Mouse (Mus musculus) heart, embryonic 15.5 days (tissue): Measurements from ENCODE around the gene Arid3c. TPM values are rescaled to one million over a fixed set of nuclear protein-coding genes. Genes with fewer than 3 reads are reported as not detected.

Source experiments
- ATAC-seq: fragments of 200-750 bp; cut with Nextera tagmentation; replicated peaks from 2 replicates; pipeline ENCODE4 v1.8.0; 2017; ENCODE audit warnings: low read depth, moderate TSS enrichment; ENCODE audit not compliant: insufficient number of reproducible peaks, insufficient read depth, low FRiP score
- H3K27ac ChIP-seq: fragments of 300-500 bp; sonication (generic); 2 replicates; pipeline ENCODE4 v1.5.1; 2015; ENCODE audit warnings: mild to moderate bottlenecking, inconsistent platforms
- H3K27me3 ChIP-seq: fragments of 300-500 bp; sonication (generic); 2 replicates; pipeline ENCODE4 v1.6.1; 2015; ENCODE audit warnings: inconsistent platforms
- H3K36me3 ChIP-seq: fragments of 300-500 bp; sonication (generic); 2 replicates; pipeline ENCODE4 v1.6.1; 2015; ENCODE audit warnings: mild to moderate bottlenecking, inconsistent platforms
- H3K4me1 ChIP-seq: fragments of 300-500 bp; sonication (generic); replicated peaks from 2 replicates; pipeline ENCODE4 v1.6.1; 2015; ENCODE audit warnings: inconsistent platforms
- H3K4me2 ChIP-seq: fragments of 300-500 bp; sonication (generic); 2 replicates; pipeline ENCODE4 v1.6.1; 2015; ENCODE audit warnings: inconsistent platforms, mild to moderate bottlenecking, moderate library complexity
- H3K4me3 ChIP-seq: fragments of 300-500 bp; sonication (generic); 2 replicates; pipeline ENCODE4 v1.5.1; 2015; ENCODE audit warnings: mild to moderate bottlenecking, inconsistent platforms
- H3K9ac ChIP-seq: fragments of 300-500 bp; sonication (generic); 2 replicates; pipeline ENCODE4 v1.6.1; 2015; ENCODE audit warnings: mild to moderate bottlenecking, inconsistent platforms
- H3K9me3 ChIP-seq: fragments of 300-500 bp; sonication (generic); replicated peaks from 2 replicates; pipeline ENCODE4 v1.6.1; 2016; ENCODE audit warnings: inconsistent platforms
- whole genome bisulfite sequencing: fragments of 180-500 bp; shearing (Covaris S2); methylation state at CpG from one replicate; pipeline ENCODE4 v1.1.7; 2015; ENCODE audit warnings: mixed read lengths; 5-methylcytosine and 5-hydroxymethylcytosine counted together
- polyA plus RNA-seq: library from polyadenylated mRNA; unstranded; fragments of >200 nt; fragmentation: Nextera tagmentation; extraction: Ambion mirVana; gene quantifications from 2 replicates; pipeline ENCODE4 v1.2.1, GENCODE M21; 2015

Arid3c gene
- polyA plus RNA-seq, 1 experiment from 2014 or later = not detected

DNA sequence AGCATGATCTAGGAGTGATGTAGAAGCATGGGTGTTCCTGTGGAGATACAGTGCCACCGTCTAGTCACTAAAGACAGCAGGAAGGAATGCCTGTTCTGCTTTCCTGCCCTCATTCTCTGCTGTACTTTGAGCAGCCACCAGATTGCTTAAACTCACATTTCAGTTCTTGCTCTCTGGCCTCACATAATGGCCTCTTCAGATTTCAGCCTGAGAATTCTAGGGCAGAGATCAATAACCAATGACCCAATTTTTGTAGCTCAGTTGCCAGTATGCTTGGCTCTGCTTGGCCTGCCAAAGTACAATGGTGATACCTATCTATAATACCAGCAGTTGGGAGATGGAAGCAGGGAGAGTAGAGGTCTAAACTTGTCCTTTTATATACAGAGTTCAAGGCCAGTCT, 14.1 kb upstream of the Arid3c start:
- Histone ChIP-seq H3K9me3 (0 out of 2 replicates have a peak, but pooled peaks cover 6% of the 10 kb centered on the region), H3K27me3 (no peaks in the 10 kb centered on the region), H3K27ac (no peak overlapping the region), H3K4me2 (no peak overlapping the region), H3K4me3 (no peak overlapping the region), H3K9ac (no peak overlapping the region), H3K4me1 (peaks cover 8% of the 10 kb centered on the region), H3K36me3 (peaks cover 5% of the 10 kb centered on the region; the same call in 1 of the 2 replicates)
- ATAC-seq = no peak
- WGBS = 52% methylated on average over 1 of the region's 1 CpGs

DNA sequence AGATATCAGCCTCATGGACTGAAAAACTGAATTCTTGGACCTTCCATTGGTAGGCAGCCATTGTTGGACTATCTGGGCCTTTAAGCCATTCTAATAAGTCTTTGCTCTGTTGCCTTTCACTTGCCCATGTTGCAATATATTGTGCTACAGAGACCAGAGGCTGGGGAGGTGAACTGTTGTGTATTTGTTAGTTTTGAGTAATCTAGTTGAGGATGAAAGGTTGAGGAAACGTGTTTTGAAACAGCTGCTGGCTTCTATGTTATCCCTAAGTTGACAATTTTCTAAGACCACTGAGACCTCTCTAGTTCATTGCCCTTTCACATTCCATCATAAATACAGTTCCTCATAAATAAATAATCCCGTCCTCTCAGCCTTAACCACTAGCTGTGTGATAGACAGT, 13.2 kb upstream of the Arid3c start:
- Histone ChIP-seq H3K27ac (no peak overlapping the region), H3K36me3 (peaks cover 7% of the 10 kb centered on the region), H3K9me3 (0 out of 2 replicates have a peak, but pooled peaks cover 6% of the 10 kb centered on the region), H3K9ac (no peak overlapping the region), H3K27me3 (no peaks in the 10 kb centered on the region), H3K4me2 (no peak overlapping the region), H3K4me3 (no peak overlapping the region), H3K4me1 (peaks cover 11% of the 10 kb centered on the region)
- ATAC-seq = no peak
- 77% methylated on average over 2 of the region's 2 CpGs for WGBS

DNA sequence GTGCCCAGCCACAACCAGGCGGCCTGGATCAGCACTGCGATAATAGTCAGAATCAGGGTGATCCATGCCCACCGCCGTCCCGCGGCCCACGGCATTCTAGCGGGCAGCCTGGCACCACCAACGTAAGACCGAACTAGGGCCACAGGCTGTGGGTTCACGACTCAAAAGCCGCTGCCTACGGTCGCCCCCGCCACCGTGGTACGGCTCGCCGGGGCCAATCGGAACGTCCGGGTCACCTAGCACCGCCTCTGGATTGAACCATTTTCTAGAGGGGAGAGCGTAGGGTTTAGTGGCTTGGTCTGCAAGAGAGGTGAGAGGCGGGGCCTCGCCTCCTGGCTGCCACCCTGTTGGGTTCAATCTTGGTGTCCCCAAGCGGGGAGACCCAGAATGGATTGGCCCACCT, 10.2 kb upstream of the Arid3c start:
- ATAC-seq = peak; percentile 97
- no peaks in the 10 kb centered on the region for H3K27me3 ChIP-seq
- peaks cover 6% of the 10 kb centered on the region; the same call in 1 of the 2 replicates for H3K36me3 ChIP-seq

DNA sequence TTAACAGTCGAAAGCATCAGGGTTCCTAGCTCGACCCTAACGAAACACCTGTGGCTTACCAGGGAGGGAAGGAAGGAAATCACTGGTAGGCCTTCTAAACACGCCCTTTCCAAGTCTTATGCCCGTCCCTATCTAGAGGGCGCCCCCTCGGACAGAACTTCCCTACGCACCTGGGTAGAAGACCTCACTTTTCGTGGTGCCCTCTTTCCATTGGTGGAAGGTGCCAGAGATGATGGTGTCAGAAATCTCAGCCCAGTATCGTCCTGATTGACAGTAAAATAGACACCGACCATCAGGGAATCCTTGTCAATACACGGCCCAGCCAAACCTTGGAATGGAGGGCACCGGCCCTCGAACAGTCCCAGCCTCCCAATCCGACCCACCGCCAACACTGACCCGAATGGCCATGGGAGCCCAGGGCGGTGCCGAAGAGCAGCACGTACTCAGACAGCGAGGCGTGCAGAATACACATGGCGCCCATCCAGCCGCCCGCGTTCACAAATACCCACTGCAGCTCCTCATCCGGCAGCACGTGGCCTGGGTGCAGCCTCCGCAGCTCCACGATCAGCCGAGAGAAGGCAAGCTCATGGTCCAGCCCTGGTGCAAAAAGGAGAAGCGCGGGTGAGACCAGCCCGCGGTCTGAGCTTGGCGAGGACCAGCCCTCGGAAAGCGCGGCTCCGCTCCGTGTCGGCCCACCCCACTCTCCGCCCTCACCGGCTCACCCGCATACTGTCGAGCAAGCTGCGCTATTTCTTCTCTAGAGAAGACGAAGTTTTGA, 9.6 kb upstream of the Arid3c start:
- ATAC-seq = peak; percentile 77
- peaks cover 2% of the 10 kb centered on the region; the same call in 1 of the 2 replicates for H3K27me3 ChIP-seq
- peak overlapping the region; percentile 72 for H3K9ac ChIP-seq
- peaks cover 6% of the 10 kb centered on the region; the same call in 1 of the 2 replicates for H3K36me3 ChIP-seq
- WGBS = 2% methylated on average over 48 of the region's 48 CpGs
- peaks cover 11% of the 10 kb centered on the region for H3K4me1 ChIP-seq
- peak overlapping the region; percentile 94 for H3K4me2 ChIP-seq
- peak overlapping the region; percentile 82 for H3K27ac ChIP-seq
- H3K4me3 ChIP-seq = peak overlapping the region; percentile 74
- H3K9me3 ChIP-seq = no peaks in the 10 kb centered on the region

More for the DNA sequence above, 10.2 kb upstream of the Arid3c start:
- 0 out of 2 replicates have a peak, but pooled peaks cover 4% of the 10 kb centered on the region for H3K9me3 ChIP-seq
- peak overlapping the region; percentile 74 for H3K4me3 ChIP-seq
- WGBS = under 1% methylated on average over 27 of the region's 27 CpGs
- H3K4me2 ChIP-seq = peak overlapping the region; percentile 94
- peaks cover 11% of the 10 kb centered on the region for H3K4me1 ChIP-seq
- peak overlapping the region; percentile 82 for H3K27ac ChIP-seq
- peak overlapping the region; percentile 72 for H3K9ac ChIP-seq

DNA sequence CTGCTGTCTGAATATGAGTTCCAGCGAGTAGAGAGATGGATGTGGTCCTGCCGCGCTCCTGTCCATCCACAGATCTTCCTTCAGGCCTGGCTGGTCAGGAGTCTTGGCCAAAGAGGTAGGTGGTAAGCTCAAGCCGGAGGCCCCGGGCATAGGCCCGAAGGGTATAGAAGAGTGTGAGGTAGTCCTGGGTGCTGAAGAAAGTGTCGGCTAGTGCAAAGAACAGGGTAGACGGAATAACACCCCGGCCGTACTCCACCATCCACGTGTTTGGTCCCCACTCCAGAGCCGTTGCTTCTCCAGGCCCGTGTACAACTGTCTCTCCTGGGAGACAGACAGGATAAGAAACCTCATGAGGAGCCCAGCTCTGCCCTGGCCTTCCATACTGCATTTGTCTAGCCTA, 8.3 kb upstream of the Arid3c start:
- H3K9me3 ChIP-seq = no peaks in the 10 kb centered on the region
- peaks cover 8% of the 10 kb centered on the region; the same call in 1 of the 2 replicates for H3K27me3 ChIP-seq
- peaks cover 6% of the 10 kb centered on the region; the same call in 1 of the 2 replicates for H3K36me3 ChIP-seq
- no peak overlapping the region for H3K9ac ChIP-seq
- 91% methylated on average over 13 of the region's 13 CpGs for WGBS
- peaks cover 11% of the 10 kb centered on the region for H3K4me1 ChIP-seq
- no peak overlapping the region for H3K4me3 ChIP-seq
- no peak for ATAC-seq
- H3K27ac ChIP-seq = no peak overlapping the region
- no peak overlapping the region for H3K4me2 ChIP-seq

DNA sequence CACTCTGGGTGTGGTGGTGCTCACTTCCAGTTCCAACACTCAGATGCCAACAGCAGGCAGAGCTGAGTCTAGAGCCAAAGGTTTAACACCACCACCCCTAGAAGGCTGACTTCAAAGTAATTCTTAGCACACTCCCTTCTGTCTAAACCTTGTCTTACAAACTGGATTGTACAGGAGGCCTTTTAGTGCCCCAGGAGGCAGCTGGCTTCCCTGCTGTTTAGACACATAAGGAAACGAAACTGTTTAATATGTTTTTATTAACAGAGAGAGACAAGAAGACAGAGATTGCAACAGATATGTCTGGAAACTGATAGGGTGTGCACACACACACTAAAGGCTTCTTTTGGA, 7.3 kb upstream of the Arid3c start:
- ATAC-seq = no peak
- Histone ChIP-seq H3K27ac (no peak overlapping the region), H3K27me3 (peaks cover 17% of the 10 kb centered on the region), H3K9ac (no peak overlapping the region), H3K36me3 (peaks cover 6% of the 10 kb centered on the region; the same call in 1 of the 2 replicates), H3K4me3 (no peak overlapping the region), H3K9me3 (no peaks in the 10 kb centered on the region), H3K4me2 (no peak overlapping the region), H3K4me1 (peaks cover 11% of the 10 kb centered on the region)
- WGBS = 71% methylated on average over 1 of the region's 1 CpGs

DNA sequence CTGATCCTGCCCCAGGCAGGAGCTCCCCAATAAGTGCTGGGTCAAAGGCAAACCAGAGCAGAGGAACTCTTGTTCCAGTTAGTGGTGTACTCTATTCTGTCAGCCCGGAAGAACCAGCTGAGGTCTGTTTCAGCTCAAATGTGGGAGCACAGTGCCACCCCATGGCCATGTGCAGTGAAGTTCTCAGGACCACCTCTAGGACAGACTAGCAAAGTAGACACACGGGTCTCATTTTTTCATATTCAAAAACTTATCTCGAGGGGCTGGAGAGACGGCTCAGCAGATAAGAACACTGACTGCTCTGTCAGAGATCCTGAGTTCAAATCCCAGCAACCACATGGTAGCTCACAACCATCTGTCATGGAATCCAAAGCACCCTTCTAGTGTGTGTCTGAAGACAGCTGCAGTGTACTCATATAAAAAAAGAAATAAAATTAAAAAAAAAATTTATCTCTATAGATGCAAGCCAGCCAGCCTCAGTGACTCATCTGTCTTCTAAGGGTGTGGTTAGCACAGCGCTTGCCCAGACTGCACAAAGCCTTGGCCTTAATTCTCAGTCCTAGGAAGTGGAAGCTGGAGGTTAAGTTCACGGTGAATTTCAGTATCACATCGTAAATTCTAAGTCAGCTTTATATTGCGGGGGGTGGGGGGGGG, 6.8 kb upstream of the Arid3c start:
- ATAC-seq = no peak
- no peak overlapping the region for H3K27ac ChIP-seq

DNA sequence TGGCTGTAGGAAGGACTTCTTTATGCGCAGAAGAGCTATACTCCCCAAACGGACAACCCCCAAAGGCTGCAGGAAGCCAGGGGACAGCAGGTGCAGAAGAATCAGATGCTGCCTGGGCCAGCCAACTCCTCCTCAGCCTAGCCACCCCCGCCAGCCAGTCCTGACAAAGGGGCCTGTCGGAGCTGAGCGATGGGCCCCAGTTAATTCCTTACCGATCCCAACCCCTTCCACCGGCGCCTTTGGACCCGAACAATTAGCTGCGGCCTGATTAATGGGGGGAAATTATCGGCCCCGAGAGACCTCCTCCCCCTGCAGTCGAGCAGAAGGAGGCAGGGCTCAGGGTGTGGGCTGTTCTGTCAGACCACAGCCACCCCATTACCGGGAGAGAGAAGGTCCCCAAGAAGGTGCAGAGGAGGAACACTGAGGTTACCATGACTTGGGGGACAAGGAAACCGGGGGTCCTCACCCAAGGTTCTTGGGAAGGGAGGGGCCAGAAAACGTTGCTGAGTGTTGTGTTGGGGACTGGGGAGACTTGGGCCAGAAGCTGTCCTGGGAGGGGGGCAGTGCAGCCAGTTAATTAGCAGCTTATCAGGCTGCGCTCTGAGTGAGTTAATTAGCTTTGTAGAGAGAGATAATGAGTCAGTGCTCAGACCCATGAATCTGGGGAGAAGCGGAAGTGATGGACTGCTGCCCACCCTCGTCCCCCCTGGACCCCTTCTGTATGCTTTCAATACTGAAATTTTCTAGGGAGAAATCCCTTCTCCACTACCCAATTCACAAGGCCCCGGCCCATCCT, 3.9 kb downstream of the Arid3c start:
- Histone ChIP-seq H3K4me1 (peaks cover 22% of the 10 kb centered on the region), H3K27ac (no peak overlapping the region)
- ATAC-seq = no peak

More for the DNA sequence above, 6.8 kb upstream of the Arid3c start:
- H3K4me1 ChIP-seq = peaks cover 11% of the 10 kb centered on the region
- H3K27me3 ChIP-seq = peaks cover 22% of the 10 kb centered on the region
- no peak overlapping the region for H3K4me2 ChIP-seq
- 40% methylated on average over 8 of the region's 8 CpGs for WGBS
- no peak overlapping the region for H3K4me3 ChIP-seq
- no peak overlapping the region for H3K9ac ChIP-seq
- no peaks in the 10 kb centered on the region for H3K9me3 ChIP-seq
- H3K36me3 ChIP-seq = peaks cover 6% of the 10 kb centered on the region; the same call in 1 of the 2 replicates

DNA sequence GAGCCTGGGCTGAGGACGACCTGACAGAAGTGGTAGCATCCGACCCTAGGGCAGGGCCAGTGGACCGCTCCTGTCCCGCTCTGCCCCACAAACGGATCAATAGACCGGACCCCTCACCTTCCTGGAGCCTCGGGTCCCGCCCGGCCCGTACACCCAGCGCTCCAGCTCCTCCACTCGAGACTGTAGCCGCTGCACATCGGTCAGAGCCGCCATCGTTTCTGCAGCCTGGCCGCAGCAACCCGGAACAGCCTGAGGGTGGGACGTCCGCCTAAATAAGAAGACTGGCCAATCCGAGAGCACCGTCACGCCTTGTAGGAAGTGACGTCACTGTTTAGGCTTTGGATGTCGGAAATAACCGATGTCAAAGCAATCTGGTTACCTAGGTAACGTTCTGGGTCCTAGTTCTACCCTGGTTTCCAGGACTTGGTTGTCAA, 8.0 kb downstream of the Arid3c start, which contains the start of gene Dctn3:
TSS of gene Dctn3 (minus strand) at position 253 of the 434 bp plus-strand sequence.
- H3K27me3 ChIP-seq = peaks cover 45% of the 10 kb centered on the region
- peak; percentile 92 for ATAC-seq

More for the DNA sequence above, 3.9 kb downstream of the Arid3c start:
- H3K4me3 ChIP-seq = no peak overlapping the region
- H3K4me2 ChIP-seq = no peak overlapping the region
- no peak overlapping the region for H3K9ac ChIP-seq
- H3K36me3 ChIP-seq = no peaks in the 10 kb centered on the region
- peaks cover 82% of the 10 kb centered on the region for H3K27me3 ChIP-seq
- no peaks in the 10 kb centered on the region for H3K9me3 ChIP-seq
- WGBS = 17% methylated on average over 20 of the region's 20 CpGs

DNA sequence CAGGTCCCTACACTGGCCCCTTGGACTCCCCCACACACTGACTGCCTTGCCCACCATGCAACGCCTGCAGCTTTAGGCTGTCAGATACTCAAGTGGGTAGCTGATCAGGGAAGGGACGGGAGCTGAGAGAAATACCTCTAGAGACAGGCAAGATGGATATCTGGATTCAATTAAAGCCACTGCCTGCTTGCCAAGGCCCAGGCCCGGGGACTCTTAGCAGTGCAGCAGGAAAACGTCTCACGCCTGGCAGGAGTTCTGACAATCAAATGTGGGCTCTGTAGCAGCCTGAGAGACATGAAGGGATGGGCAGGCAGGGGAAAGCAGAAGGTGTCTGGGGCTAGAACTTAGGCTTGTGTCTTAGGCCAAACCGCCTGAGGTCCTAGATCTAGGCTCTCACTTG, 14.1 kb downstream of the Arid3c start:
- Histone ChIP-seq H3K4me2 (no peak overlapping the region), H3K9ac (no peak overlapping the region), H3K4me3 (no peak overlapping the region), H3K4me1 (peaks cover 19% of the 10 kb centered on the region), H3K27me3 (no peaks in the 10 kb centered on the region), H3K9me3 (no peaks in the 10 kb centered on the region), H3K27ac (no peak overlapping the region), H3K36me3 (peaks cover 29% of the 10 kb centered on the region; the same call in 1 of the 2 replicates)
- ATAC-seq = no peak
- 57% methylated on average over 6 of the region's 6 CpGs for WGBS

More for the DNA sequence above, 8.0 kb downstream of the Arid3c start, which contains the start of gene Dctn3:
- Histone ChIP-seq H3K36me3 (peaks cover 18% of the 10 kb centered on the region; the same call in 1 of the 2 replicates), H3K4me2 (peak within 1 kb of the TSS; percentile 71), H3K4me3 (peak within 1 kb of the TSS; percentile 77), H3K9me3 (no peaks in the 10 kb centered on the region), H3K4me1 (peaks cover 17% of the 10 kb centered on the region), H3K9ac (peak within 1 kb of the TSS; percentile 67), H3K27ac (no peak within 1 kb of the TSS)
- under 1% methylated on average over 27 of the region's 27 CpGs for WGBS

DNA sequence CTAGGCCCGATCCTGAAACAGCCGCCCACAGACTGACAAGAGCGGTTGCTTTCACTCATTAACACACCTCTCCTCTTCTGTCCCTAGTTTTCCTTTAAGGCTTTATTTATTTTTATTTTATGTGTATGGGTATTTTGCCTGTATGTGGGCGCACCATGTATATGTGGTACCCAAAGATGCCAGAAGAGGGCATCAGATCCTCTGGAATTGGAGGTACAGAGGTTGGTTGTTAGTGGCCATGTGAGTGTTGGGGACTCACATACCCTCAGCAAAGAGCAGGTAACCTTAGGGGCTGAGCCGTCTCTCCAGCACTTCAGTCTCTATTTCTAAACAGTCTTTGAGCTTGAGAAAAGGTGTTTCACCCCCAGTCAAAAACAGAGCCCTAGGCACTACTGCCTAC, 15.3 kb downstream of the Arid3c start:
- WGBS = 85% methylated on average over 5 of the region's 5 CpGs
- Histone ChIP-seq H3K9ac (no peak overlapping the region), H3K27ac (no peak overlapping the region), H3K36me3 (peaks cover 32% of the 10 kb centered on the region; the same call in 1 of the 2 replicates), H3K4me2 (no peak overlapping the region), H3K4me1 (peaks cover 20% of the 10 kb centered on the region), H3K27me3 (no peaks in the 10 kb centered on the region), H3K9me3 (no peaks in the 10 kb centered on the region), H3K4me3 (no peak overlapping the region)
- ATAC-seq = no peak
